ENCODE assay signal across 12 mouse cellular contexts in genomic region chr2:77863934-77864333, GRCm38 (mm10). TPM values are rescaled to one million over a fixed set of nuclear protein-coding genes. Genes with fewer than 3 reads are reported as not detected.
DNase-seq lines count a peak whose midpoint lies in the region; ATAC-seq and TF ChIP-seq lines count a peak whose summit lies in the region.
"Had no signal": no experiment of that assay in that cellular context is flagged by ENCODE, and none has a peak within 500 bp of the region (broad histone marks: within the 10 kb centered on the region; RNA-seq: fewer than 3 reads in every experiment).

No protein-coding gene starts in this region.

- no peak for TF ChIP-seq CTCF in lung, postnatal 0 days (IDR thresholded peaks at IDR 0.05)

- peak; percentile 6 for DNase-seq in hindbrain, embryonic 10.5 days (ENCODE audit: low spot score)
- no peak for DNase-seq in hindbrain, embryonic 14.5 days (ENCODE audit: low spot score)
- peak; percentile 15 for DNase-seq in lung, postnatal 0 days (ENCODE audit: low spot score)
- DNase-seq in lung, adult 18-20 months: no peak
- DNase-seq in forebrain, embryonic 14.5 days (ENCODE audit: low spot score): no peak
- DNase-seq: adrenal gland, adult 2 months; gastrocnemius, postnatal 36 days; right cerebral cortex, postnatal 4 days had no signal

- H3K4me1 ChIP-seq in hindbrain, embryonic 10.5 days (replicated peaks): no peaks in the 10 kb centered on the region
- H3K4me1 ChIP-seq in hindbrain, embryonic 14.5 days (replicated peaks; ENCODE audit: control insufficient read depth, insufficient read depth, low read length): no peaks in the 10 kb centered on the region
- no peaks in the 10 kb centered on the region for H3K4me1 ChIP-seq in lung, postnatal 0 days (ENCODE audit: insufficient read depth, low read depth, low read length)
- H3K4me1 ChIP-seq in embryonic facial prominence, embryonic 13.5 days: peaks cover 19% of the 10 kb centered on the region
- H3K4me1 ChIP-seq in neural tube, embryonic 12.5 days: no peaks in the 10 kb centered on the region
- H3K4me1 ChIP-seq in forebrain, embryonic 16.5 days (replicated peaks; ENCODE audit: control insufficient read depth, insufficient read depth, low read length): no peaks in the 10 kb centered on the region
- H3K4me1 ChIP-seq in forebrain, embryonic 14.5 days (ENCODE audit: control insufficient read depth, insufficient read depth, low read length): no peaks in the 10 kb centered on the region
- H3K4me1 ChIP-seq: midbrain, embryonic 15.5 days had no signal

- ATAC-seq in hindbrain, embryonic 14.5 days (ENCODE audit: low FRiP score): no peak
- peak; percentile 55; the same call in 1 of the 2 replicates for ATAC-seq in lung, postnatal 0 days
- peak; percentile 76; the same call in 1 of the 2 replicates for ATAC-seq in embryonic facial prominence, embryonic 13.5 days (ENCODE audit: insufficient number of reproducible peaks, insufficient read depth, low FRiP score, low TSS enrichment, low read depth)
- no peak for ATAC-seq in neural tube, embryonic 12.5 days (ENCODE audit: low FRiP score, low read depth)
- no peak for ATAC-seq in forebrain, embryonic 16.5 days
- no peak for ATAC-seq in forebrain, embryonic 14.5 days
- ATAC-seq: midbrain, embryonic 15.5 days had no signal

- H3K4me2 ChIP-seq in hindbrain, embryonic 14.5 days (replicated peaks): no peak overlapping the region
- H3K4me2 ChIP-seq in lung, postnatal 0 days (replicated peaks; ENCODE audit: low read depth, low read length): peak overlapping the region; percentile 48
- peak overlapping the region; percentile 45 for H3K4me2 ChIP-seq in embryonic facial prominence, embryonic 13.5 days
- peak overlapping the region; percentile 16; the same call in 1 of the 2 replicates for H3K4me2 ChIP-seq in neural tube, embryonic 12.5 days (replicated peaks)
- no peak overlapping the region for H3K4me2 ChIP-seq in forebrain, embryonic 16.5 days (ENCODE audit: low read length)
- no peak overlapping the region for H3K4me2 ChIP-seq in forebrain, embryonic 14.5 days (ENCODE audit: low read length)
- H3K4me2 ChIP-seq: midbrain, embryonic 15.5 days had no signal

- no peak for TF ChIP-seq EP300 in lung, postnatal 0 days (IDR thresholded peaks at IDR 0.05)

- no peaks in the 10 kb centered on the region for H3K36me3 ChIP-seq in hindbrain, embryonic 10.5 days
- H3K36me3 ChIP-seq in hindbrain, embryonic 14.5 days (replicated peaks; ENCODE audit: control insufficient read depth, insufficient read depth): no peaks in the 10 kb centered on the region
- no peaks in the 10 kb centered on the region for H3K36me3 ChIP-seq in lung, postnatal 0 days (ENCODE audit: insufficient read depth, low read length)
- H3K36me3 ChIP-seq in embryonic facial prominence, embryonic 13.5 days: no peaks in the 10 kb centered on the region
- H3K36me3 ChIP-seq in neural tube, embryonic 12.5 days: no peaks in the 10 kb centered on the region
- no peaks in the 10 kb centered on the region for H3K36me3 ChIP-seq in forebrain, embryonic 16.5 days (ENCODE audit: control insufficient read depth, insufficient read depth)
- H3K36me3 ChIP-seq in forebrain, embryonic 14.5 days (ENCODE audit: control insufficient read depth, insufficient read depth, low read length): no peaks in the 10 kb centered on the region
- H3K36me3 ChIP-seq: midbrain, embryonic 15.5 days had no signal

- no peak overlapping the region for H3K9ac ChIP-seq in hindbrain, embryonic 14.5 days
- H3K9ac ChIP-seq in lung, postnatal 0 days (replicated peaks; ENCODE audit: low read depth): no peak overlapping the region
- no peak overlapping the region for H3K9ac ChIP-seq in embryonic facial prominence, embryonic 13.5 days
- no peak overlapping the region for H3K9ac ChIP-seq in neural tube, embryonic 12.5 days
- no peak overlapping the region for H3K9ac ChIP-seq in forebrain, embryonic 16.5 days (replicated peaks; ENCODE audit: low read depth, low read length)
- H3K9ac ChIP-seq in forebrain, embryonic 14.5 days (ENCODE audit: low read length): no peak overlapping the region
- H3K9ac ChIP-seq: midbrain, embryonic 15.5 days had no signal

- H3K27me3 ChIP-seq in hindbrain, embryonic 10.5 days (ENCODE audit: insufficient read depth, poor library complexity, severe bottlenecking): no peaks in the 10 kb centered on the region
- H3K27me3 ChIP-seq in hindbrain, embryonic 14.5 days (ENCODE audit: control insufficient read depth, insufficient read depth, low read length): no peaks in the 10 kb centered on the region
- no peaks in the 10 kb centered on the region for H3K27me3 ChIP-seq in lung, postnatal 0 days (replicated peaks; ENCODE audit: insufficient read depth, low read length)
- no peaks in the 10 kb centered on the region for H3K27me3 ChIP-seq in embryonic facial prominence, embryonic 13.5 days
- H3K27me3 ChIP-seq in neural tube, embryonic 12.5 days (replicated peaks): no peaks in the 10 kb centered on the region
- no peaks in the 10 kb centered on the region for H3K27me3 ChIP-seq in forebrain, embryonic 16.5 days (replicated peaks; ENCODE audit: control insufficient read depth, insufficient read depth, low read length)
- no peaks in the 10 kb centered on the region for H3K27me3 ChIP-seq in forebrain, embryonic 14.5 days (replicated peaks; ENCODE audit: control insufficient read depth, insufficient read depth, low read length)
- H3K27me3 ChIP-seq: midbrain, embryonic 15.5 days had no signal

- 82% methylated on average over 6 of the region's 6 CpGs for WGBS in hindbrain, embryonic 10.5 days
- 85% methylated on average over 6 of the region's 6 CpGs for WGBS in hindbrain, embryonic 14.5 days
- 59% methylated on average over 6 of the region's 6 CpGs for WGBS in lung, postnatal 0 days
- WGBS in embryonic facial prominence, embryonic 13.5 days: 35% methylated on average over 6 of the region's 6 CpGs
- WGBS in neural tube, embryonic 12.5 days: 65% methylated on average over 6 of the region's 6 CpGs
- 85% methylated on average over 6 of the region's 6 CpGs for WGBS in forebrain, embryonic 16.5 days
- 86% methylated on average over 6 of the region's 6 CpGs for WGBS in forebrain, embryonic 14.5 days

- H3K27ac ChIP-seq in hindbrain, embryonic 10.5 days: no peak overlapping the region
- H3K27ac ChIP-seq in hindbrain, embryonic 14.5 days: no peak overlapping the region
- no peak overlapping the region for H3K27ac ChIP-seq in lung, postnatal 0 days (ENCODE audit: low read length)
- H3K27ac ChIP-seq in embryonic facial prominence, embryonic 13.5 days: peak overlapping the region; percentile 91
- no peak overlapping the region for H3K27ac ChIP-seq in neural tube, embryonic 12.5 days
- no peak overlapping the region for H3K27ac ChIP-seq in forebrain, embryonic 16.5 days (ENCODE audit: low read length)
- no peak overlapping the region for H3K27ac ChIP-seq in forebrain, embryonic 14.5 days (ENCODE audit: low read depth, low read length)
- H3K27ac ChIP-seq: midbrain, embryonic 15.5 days had no signal

- no peaks in the 10 kb centered on the region for H3K9me3 ChIP-seq in hindbrain, embryonic 10.5 days
- H3K9me3 ChIP-seq in hindbrain, embryonic 14.5 days (ENCODE audit: control insufficient read depth, low read length): peaks cover 5% of the 10 kb centered on the region; the same call in 1 of the 2 replicates
- H3K9me3 ChIP-seq in lung, postnatal 0 days (ENCODE audit: low read length): no peaks in the 10 kb centered on the region
- H3K9me3 ChIP-seq in embryonic facial prominence, embryonic 13.5 days: no peaks in the 10 kb centered on the region
- H3K9me3 ChIP-seq in neural tube, embryonic 12.5 days: no peaks in the 10 kb centered on the region
- no peaks in the 10 kb centered on the region for H3K9me3 ChIP-seq in forebrain, embryonic 16.5 days (ENCODE audit: control insufficient read depth, low read length)
- no peaks in the 10 kb centered on the region; the same call in 1 of the 2 replicates for H3K9me3 ChIP-seq in forebrain, embryonic 14.5 days (replicated peaks; ENCODE audit: control insufficient read depth, low read length)
- H3K9me3 ChIP-seq: midbrain, embryonic 15.5 days had no signal

- no peak overlapping the region for H3K4me3 ChIP-seq in hindbrain, embryonic 10.5 days
- no peak overlapping the region for H3K4me3 ChIP-seq in hindbrain, embryonic 14.5 days (replicated peaks; ENCODE audit: low read length)
- H3K4me3 ChIP-seq in lung, postnatal 0 days (ENCODE audit: low read depth, low read length): peak overlapping the region; percentile 24
- peak overlapping the region; percentile 9 for H3K4me3 ChIP-seq in embryonic facial prominence, embryonic 13.5 days
- no peak overlapping the region for H3K4me3 ChIP-seq in neural tube, embryonic 12.5 days
- H3K4me3 ChIP-seq in forebrain, embryonic 16.5 days (replicated peaks; ENCODE audit: low read length): no peak overlapping the region
- no peak overlapping the region for H3K4me3 ChIP-seq in forebrain, embryonic 14.5 days (ENCODE audit: low read depth, low read length)
- H3K4me3 ChIP-seq: midbrain, embryonic 15.5 days had no signal

RNA-seq across cellular contexts. Expression of gene Zfp385b, which starts 44.5 kb away (rescaled TPM):
- 0.88 and 1.1 TPM in 2 replicates for polyA plus RNA-seq in hindbrain, embryonic 10.5 days (2016; fragmentation: Nextera tagmentation; extraction: Ambion mirVana)
- polyA plus RNA-seq in hindbrain, embryonic 14.5 days (2014; fragmentation: Nextera tagmentation; extraction: Ambion mirVana): 14.1 and 14.5 TPM in 2 replicates
- 13.9 and 15.8 TPM in 2 replicates for polyA plus RNA-seq in lung, postnatal 0 days (2015; fragmentation: Nextera tagmentation; extraction: Ambion mirVana)
- polyA plus RNA-seq in embryonic facial prominence, embryonic 13.5 days (2015; fragmentation: Nextera tagmentation; extraction: Ambion mirVana): 6.3 and 6.7 TPM in 2 replicates
- 3.6 and 3.8 TPM in 2 replicates for polyA plus RNA-seq in neural tube, embryonic 12.5 days (2016; fragmentation: Nextera tagmentation; extraction: Ambion mirVana)
- 9.1 and 9.2 TPM in 2 replicates for polyA plus RNA-seq in forebrain, embryonic 16.5 days (2015; fragmentation: Nextera tagmentation; extraction: Ambion mirVana)
- 4.7 and 8.4 TPM in 2 replicates for polyA plus RNA-seq in forebrain, embryonic 14.5 days (2014; fragmentation: Nextera tagmentation; extraction: Ambion mirVana)

Comparison
In these comparisons a context has a peak if more than half of its experiments do, and no peak if none do; other contexts are left out.
1. DNase-seq: peak in hindbrain, embryonic 10.5 days (single experiment) and lung, postnatal 0 days (single experiment); none in hindbrain, embryonic 14.5 days (single experiment), lung, adult 18-20 months (0 of 2) and forebrain, embryonic 14.5 days (single experiment).
2. H3K4me3 ChIP-seq: peak in lung, postnatal 0 days (single experiment) and embryonic facial prominence, embryonic 13.5 days (single experiment); none in hindbrain, embryonic 10.5 days (single experiment), hindbrain, embryonic 14.5 days (single experiment), neural tube, embryonic 12.5 days (single experiment), forebrain, embryonic 16.5 days (single experiment) and forebrain, embryonic 14.5 days (single experiment).
3. ATAC-seq: peak in lung, postnatal 0 days (single experiment) and embryonic facial prominence, embryonic 13.5 days (single experiment); none in hindbrain, embryonic 14.5 days (single experiment), neural tube, embryonic 12.5 days (single experiment), forebrain, embryonic 16.5 days (single experiment) and forebrain, embryonic 14.5 days (single experiment).
4. H3K4me2 ChIP-seq: peak in lung, postnatal 0 days (single experiment), embryonic facial prominence, embryonic 13.5 days (single experiment) and neural tube, embryonic 12.5 days (single experiment); none in hindbrain, embryonic 14.5 days (single experiment), forebrain, embryonic 16.5 days (single experiment) and forebrain, embryonic 14.5 days (single experiment).